Mouse (Mus musculus) left cerebral cortex, adult 9 months (tissue): ENCODE measurements at regions not wholly inside any gene's neighbourhood (a gene's known extent, or its start where the extent isn't known, plus 50 kb on each side); places are given as distances from the start of the nearest gene placed in this dataset.
"Not testable (repeated sequence)": the region's sequence is repeated elsewhere in the genome, so short reads cannot be mapped to it uniquely, and the experiment has no call there.

Experiments used
- DNase-seq, 2 experiments: peaks; one replicate each; pipeline ENCODE4 v3.0.0; 2022; ENCODE audit warnings: low spot score in 2 of 2

GRCm38 (mm10) chr5:5956716-5957115 lies 207.6 kb upstream of the Steap1 start:
- DNase-seq = no peak

GRCm38 (mm10) chr5:5955783-5956182 lies 206.7 kb upstream of the Steap1 start:
- DNase-seq = peak in 1 of 2 experiments; percentile 6

GRCm38 (mm10) chr5:5925796-5926195 lies 176.7 kb upstream of the Steap1 start:
- DNase-seq = peak in 1 of 2 experiments; percentile 14

- no peak for DNase-seq
Observed at GRCm38 (mm10) chr5:5916427-5916826, 167.3 kb upstream of the Steap1 start.

- no peak for DNase-seq
Observed at GRCm38 (mm10) chr5:5889376-5889775, 140.2 kb upstream of the Steap1 start.

- peak in 1 of 2 experiments; percentile 17 for DNase-seq
Observed at GRCm38 (mm10) chr5:5873425-5873824, 124.3 kb upstream of the Steap1 start.

GRCm38 (mm10) chr5:5856146-5856724 lies 107.1 kb upstream of the Steap1 start:
- no peak for DNase-seq

- DNase-seq = peak in 1 of 2 experiments; percentile 8
Observed at GRCm38 (mm10) chr5:5845805-5846496, 96.8 kb upstream of the Steap1 start.

- DNase-seq = no peak
Observed at GRCm38 (mm10) chr5:5844312-5844711, 95.2 kb upstream of the Steap1 start.

- DNase-seq = no peak
Observed at GRCm38 (mm10) chr5:5838767-5839166, 89.6 kb upstream of the Steap1 start.

GRCm38 (mm10) chr5:5822666-5823065 lies 73.5 kb upstream of the Steap1 start:
- DNase-seq = not testable (repeated sequence)
